Mouse (Mus musculus): ENCODE data around the gene Ccdc32. TPM values are rescaled to one million over a fixed set of nuclear protein-coding genes. Genes with fewer than 3 reads are reported as not detected.

The Ccdc32 gene
- total RNA-seq, 2 experiments from 2014 or later = 7.4 to 8.2 TPM

GRCm38 (mm10) chr2:119015604-119016180 is 13.5 kb downstream of the Ccdc32 start:
- DNase-seq = peak; percentile 46

- no peak for DNase-seq
Observed at GRCm38 (mm10) chr2:119014989-119015388, 14.2 kb downstream of the Ccdc32 start.

- DNase-seq = no peak
Observed at GRCm38 (mm10) chr2:119009376-119009775, 19.8 kb downstream of the Ccdc32 start.

- DNase-seq = no peak
Observed at GRCm38 (mm10) chr2:119006886-119007285, 22.3 kb downstream of the Ccdc32 start.

- no peak for DNase-seq
Observed at GRCm38 (mm10) chr2:118999025-118999639, 30.1 kb downstream of the Ccdc32 start.

GRCm38 (mm10) chr2:118998115-118998866 is 30.9 kb downstream of the Ccdc32 start:
- DNase-seq = no peak

- no peak for DNase-seq
Observed at GRCm38 (mm10) chr2:118996798-118997105, 32.4 kb downstream of the Ccdc32 start.

GRCm38 (mm10) chr2:118995919-118996797 is 33.0 kb downstream of the Ccdc32 start:
- no peak for DNase-seq

- DNase-seq = no peak
Observed at GRCm38 (mm10) chr2:118995490-118995889, 33.7 kb downstream of the Ccdc32 start.

- DNase-seq = no peak
Observed at GRCm38 (mm10) chr2:118983812-118984211, 45.4 kb downstream of the Ccdc32 start.

GRCm38 (mm10) chr2:118980841-118981240 is 48.4 kb downstream of the Ccdc32 start:
- no peak for DNase-seq

- no peak for DNase-seq
Observed at GRCm38 (mm10) chr2:118978064-118978463, 51.1 kb downstream of the Ccdc32 start.

GRCm38 (mm10) chr2:118976941-118977340 is 52.3 kb downstream of the Ccdc32 start:
- DNase-seq = no peak

- peak; percentile 88 for DNase-seq
Observed at GRCm38 (mm10) chr2:118976282-118976929, 52.8 kb downstream of the Ccdc32 start.

GRCm38 (mm10) chr2:118975855-118976254 is 53.3 kb downstream of the Ccdc32 start:
- DNase-seq = no peak

GRCm38 (mm10) chr2:118972687-118973376 is 56.4 kb downstream of the Ccdc32 start:
- peak; percentile 85 for DNase-seq

GRCm38 (mm10) chr2:118972048-118972447 is 57.1 kb downstream of the Ccdc32 start:
- DNase-seq = no peak

GRCm38 (mm10) chr2:118969585-118970147 is 59.5 kb downstream of the Ccdc32 start:
- DNase-seq = no peak

All from gastrocnemius, postnatal 10 days (tissue).